Mouse (Mus musculus) CH12.LX (cell line): ENCODE results near the gene Pskh1. TPM values are rescaled to one million over a fixed set of nuclear protein-coding genes. Genes with fewer than 3 reads are reported as not detected.

Experiments used
- DNase-seq: peaks from one replicate; pipeline ENCODE4 v3.0.0-alpha.2; 2013; ENCODE audit errors: extremely low read depth
- H3K27ac ChIP-seq: 2 replicates; pipeline ENCODE4 v1.5.1; 2012; ENCODE audit warnings: low read depth, mild to moderate bottlenecking, control low read depth, moderate library complexity; ENCODE audit not compliant: insufficient read depth
- H3K27me3 ChIP-seq: replicated peaks from 2 replicates; pipeline ENCODE3; 2012; ENCODE audit warnings: inconsistent platforms
- H3K36me3 ChIP-seq, 2 experiments: replicated peaks in 1 of 2; 2 replicates each; pipeline versions ENCODE3 to v1.6.1; 2012; ENCODE audit warnings: inconsistent platforms in 1 of 2, low read length in 1 of 2, mild to moderate bottlenecking in 1 of 2, mixed read lengths in 1 of 2, moderate library complexity in 1 of 2; ENCODE audit not compliant: control insufficient read depth in 1 of 2, insufficient read depth in 1 of 2
- H3K4me1 ChIP-seq, 2 experiments: 2 replicates each; pipeline ENCODE4 v1.6.1; 2012; ENCODE audit warnings: inconsistent platforms in 1 of 2, moderate library complexity in 1 of 2; ENCODE audit not compliant: insufficient read depth in 2 of 2, control insufficient read depth in 1 of 2
- H3K4me2 ChIP-seq: 2 replicates; pipeline ENCODE4 v1.6.1; 2012; ENCODE audit warnings: low read depth, mild to moderate bottlenecking, control low read depth; ENCODE audit not compliant: poor library complexity, insufficient read depth, severe bottlenecking
- H3K4me3 ChIP-seq, 3 experiments: fragments of 150-350 bp in 1 of 3; sonication (generic) in 1 of 3; replicated peaks in 1 of 3; 2 replicates each; pipeline versions ENCODE3 to v1.5.1; 2011 to 2012; ENCODE audit warnings: low read depth in 2 of 3, low read length in 2 of 3, mild to moderate bottlenecking in 2 of 3, moderate library complexity in 2 of 3, control low read depth in 1 of 3, improper control_type of control experiment in 1 of 3, inconsistent platforms in 1 of 3, mixed read lengths in 1 of 3; ENCODE audit not compliant: poor library complexity in 1 of 3
- H3K79me2 ChIP-seq: replicated peaks from 2 replicates; pipeline ENCODE4 v1.6.1; 2012; ENCODE audit warnings: mild to moderate bottlenecking, moderate library complexity; ENCODE audit not compliant: control insufficient read depth, poor library complexity, insufficient read depth, severe bottlenecking; ENCODE audit errors: extremely low read depth
- H3K9ac ChIP-seq: 2 replicates; pipeline ENCODE4 v1.6.1; 2012; ENCODE audit warnings: low read depth, mild to moderate bottlenecking, control low read depth, moderate library complexity; ENCODE audit not compliant: insufficient read depth
- H3K9me3 ChIP-seq: replicated peaks from 2 replicates; pipeline ENCODE3; 2012; ENCODE audit warnings: low read length, inconsistent platforms, mixed read lengths
- BHLHE40 ChIP-seq: IDR thresholded peaks from 2 replicates; pipeline ENCODE4 v1.6.1; 2011; ENCODE audit warnings: mild to moderate bottlenecking, low read depth, low read length, improper control_type of control experiment
- CHD1 ChIP-seq: IDR thresholded peaks from 2 replicates; pipeline ENCODE4 v1.6.1; 2012; ENCODE audit warnings: low read depth, low read length, improper control_type of control experiment, inconsistent platforms
- CHD2 ChIP-seq: IDR thresholded peaks from 2 replicates; pipeline ENCODE4 v1.6.1; 2011; ENCODE audit warnings: low read length, improper control_type of control experiment
- E2F4 ChIP-seq: IDR thresholded peaks from 2 replicates; pipeline ENCODE4 v1.6.1; 2011; ENCODE audit warnings: low read depth, low read length, improper control_type of control experiment; ENCODE audit not compliant: insufficient replicate concordance
- ELF1 ChIP-seq: IDR thresholded peaks from 2 replicates; pipeline ENCODE4 v1.6.1; 2014; ENCODE audit warnings: low read depth, mild to moderate bottlenecking, inconsistent platforms, low read length, improper control_type of control experiment
- EP300 ChIP-seq: IDR thresholded peaks from 2 replicates; pipeline ENCODE4 v1.6.1; 2011; ENCODE audit warnings: low read length, improper control_type of control experiment
- ETS1 ChIP-seq: conservative IDR thresholded peaks from 2 replicates; pipeline ENCODE4 v1.6.1; 2012; ENCODE audit warnings: low read depth, mild to moderate bottlenecking, inconsistent platforms, low read length, improper control_type of control experiment, moderate library complexity
- GABPA ChIP-seq: IDR thresholded peaks from 2 replicates; pipeline ENCODE4 v1.6.1; 2012; ENCODE audit warnings: low read depth, low read length, improper control_type of control experiment, inconsistent platforms; ENCODE audit not compliant: insufficient replicate concordance
- HCFC1 ChIP-seq: IDR thresholded peaks from 2 replicates; pipeline ENCODE4 v1.6.1; 2012; ENCODE audit warnings: low read depth, mild to moderate bottlenecking, inconsistent platforms, low read length, improper control_type of control experiment
- IRF4 ChIP-seq: IDR thresholded peaks from 2 replicates; pipeline ENCODE4 v1.6.1; 2014; ENCODE audit warnings: low read depth, mild to moderate bottlenecking, inconsistent platforms, low read length, improper control_type of control experiment
- JUN ChIP-seq: IDR thresholded peaks from 2 replicates; pipeline ENCODE4 v1.6.1; 2011; ENCODE audit warnings: low read depth, mild to moderate bottlenecking, low read length, improper control_type of control experiment, moderate library complexity; ENCODE audit not compliant: insufficient read depth
- JUND ChIP-seq: conservative IDR thresholded peaks from 2 replicates; pipeline ENCODE4 v1.6.1; 2011; ENCODE audit warnings: low read depth, low read length, improper control_type of control experiment
- KAT2A ChIP-seq: IDR thresholded peaks from 2 replicates; pipeline ENCODE4 v1.6.1; 2012; ENCODE audit warnings: low read length, improper control_type of control experiment, inconsistent platforms; ENCODE audit not compliant: insufficient replicate concordance
- MAFK ChIP-seq: IDR thresholded peaks from 2 replicates; pipeline ENCODE4 v1.6.1; 2011; ENCODE audit warnings: low read length, improper control_type of control experiment; ENCODE audit not compliant: insufficient replicate concordance
- MAZ ChIP-seq: IDR thresholded peaks from 2 replicates; pipeline ENCODE4 v1.6.1; 2012; ENCODE audit warnings: low read depth, mild to moderate bottlenecking, inconsistent platforms, low read length, improper control_type of control experiment, moderate library complexity
- MEF2A ChIP-seq: IDR thresholded peaks from 2 replicates; pipeline ENCODE4 v1.6.1; 2014; ENCODE audit warnings: low read depth, mild to moderate bottlenecking, inconsistent platforms, low read length, improper control_type of control experiment, borderline replicate concordance
- MXI1 ChIP-seq: IDR thresholded peaks from 2 replicates; pipeline ENCODE4 v1.6.1; 2011; ENCODE audit warnings: mild to moderate bottlenecking, low read depth, low read length, improper control_type of control experiment
- PAX5 ChIP-seq: IDR thresholded peaks from 2 replicates; pipeline ENCODE4 v1.6.1; 2012; ENCODE audit warnings: low read length, inconsistent platforms, mixed read lengths
- POLR2A ChIP-seq: IDR thresholded peaks from 2 replicates; pipeline ENCODE4 v1.6.1; 2011; ENCODE audit warnings: low read depth, mild to moderate bottlenecking, improper control_type of control experiment, low read length
- POLR2AphosphoS2 ChIP-seq: IDR thresholded peaks from 2 replicates; pipeline ENCODE4 v1.6.1; 2011; ENCODE audit warnings: low read depth, low read length, improper control_type of control experiment
- RAD21 ChIP-seq: IDR thresholded peaks from 2 replicates; pipeline ENCODE4 v1.6.1; 2011; ENCODE audit warnings: low read depth, mild to moderate bottlenecking, low read length, improper control_type of control experiment, moderate library complexity
- RCOR1 ChIP-seq: conservative IDR thresholded peaks from 2 replicates; pipeline ENCODE4 v1.6.1; 2012; ENCODE audit warnings: low read depth, mild to moderate bottlenecking, inconsistent platforms, low read length, improper control_type of control experiment
- SIN3A ChIP-seq: IDR thresholded peaks from 2 replicates; pipeline ENCODE4 v1.6.1; 2012; ENCODE audit warnings: low read length, improper control_type of control experiment, inconsistent platforms
- SMC3 ChIP-seq: IDR thresholded peaks from 2 replicates; pipeline ENCODE4 v1.6.1; 2011; ENCODE audit warnings: low read depth, low read length, improper control_type of control experiment
- TBP ChIP-seq: conservative IDR thresholded peaks from 2 replicates; pipeline ENCODE4 v1.6.1; 2011; ENCODE audit warnings: low read depth, low read length, improper control_type of control experiment
- TCF12 ChIP-seq: IDR thresholded peaks from 2 replicates; pipeline ENCODE4 v1.6.1; 2014; ENCODE audit warnings: low read depth, mild to moderate bottlenecking, inconsistent platforms, low read length, improper control_type of control experiment
- UBTF ChIP-seq: IDR thresholded peaks from 2 replicates; pipeline ENCODE4 v1.6.1; 2012; ENCODE audit warnings: low read depth, mild to moderate bottlenecking, inconsistent platforms, low read length, improper control_type of control experiment, moderate library complexity
- USF2 ChIP-seq: conservative IDR thresholded peaks from 2 replicates; pipeline ENCODE4 v1.6.1; 2011; ENCODE audit warnings: low read depth, low read length, improper control_type of control experiment
- ZC3H11A ChIP-seq: IDR thresholded peaks from 2 replicates; pipeline ENCODE4 v1.6.1; 2012; ENCODE audit warnings: low read depth, mild to moderate bottlenecking, inconsistent platforms, low read length, improper control_type of control experiment
- ZKSCAN1 ChIP-seq: IDR thresholded peaks from 2 replicates; pipeline ENCODE4 v1.6.1; 2012; ENCODE audit warnings: low read depth, inconsistent platforms, low read length, improper control_type of control experiment, borderline replicate concordance
- ZMIZ1 ChIP-seq: IDR thresholded peaks from 2 replicates; pipeline ENCODE4 v1.6.1; 2012; ENCODE audit warnings: low read depth, mild to moderate bottlenecking, inconsistent platforms, low read length, improper control_type of control experiment
- ZNF384 ChIP-seq: IDR thresholded peaks from 2 replicates; pipeline ENCODE4 v1.6.1; 2012; ENCODE audit warnings: low read depth, low read length, improper control_type of control experiment, inconsistent platforms
- dilution Hi-C: fragments of 300-500 bp; cut with MboI; formaldehyde crosslinking; loops from 2 replicates; pipeline ENCODE4 v1.14.3; 2020; ENCODE audit warnings: low sequenced_read_pairs; ENCODE audit not compliant: extremely low pct_unique_long_range_greater_than_20kb, extremely low pct_ligation_motif_present
- in situ Hi-C: fragments of 300-500 bp; cut with MboI; formaldehyde crosslinking; loops from 3 replicates; pipeline ENCODE4 v1.14.3; 2019; ENCODE audit warnings: low sequenced_read_pairs, low pct_ligation_motif_present, low pct_unique_long_range_greater_than_20kb, mixed read lengths
- polyA plus RNA-seq: library from polyadenylated mRNA; unstranded; fragments of >175 nt; gene quantifications from 2 replicates; pipeline ENCODE4 v1.2.1, GENCODE M21; 2012; ENCODE audit warnings: low read depth; ENCODE audit not compliant: insufficient read length
- total RNA-seq, 2 experiments: library from RNA; depleted of rRNA; stranded (reverse); fragments of 300-350 nt in 1 of 2; fragments of >200 nt in 1 of 2; gene quantifications; 2 replicates each; pipeline ENCODE4 v1.2.3; 2012 to 2014

Gene Pskh1
- total and polyA plus RNA-seq, 3 experiments, result 11.0 to 12.9 (median 12.3) TPM

- dilution Hi-C loops (no loop called here), in situ Hi-C loops (no loop called here)
- H3K27ac ChIP-seq, result no peak overlapping the region
- peaks cover 0 to 1% of the 10 kb centered on the region in 2 experiments for H3K36me3 ChIP-seq
- peak overlapping the region; percentile 62 for H3K9ac ChIP-seq
- peak overlapping the region; percentile 42 for H3K4me2 ChIP-seq
- H3K9me3 ChIP-seq, result no peaks in the 10 kb centered on the region
- peaks cover 19% of the 10 kb centered on the region for H3K27me3 ChIP-seq
- no peaks in the 10 kb centered on the region for H3K79me2 ChIP-seq
- peaks cover 6 to 14% of the 10 kb centered on the region in 2 experiments for H3K4me1 ChIP-seq
- TF ChIP-seq UBTF, result peak; percentile 54; the same call in 1 of the 2 replicates
- no peak for TF ChIP-seq MEF2A
- peak; percentile 28 for DNase-seq
- H3K4me3 ChIP-seq, result peak overlapping the region; percentile 69 to 88 (median 81)
These were observed 65.1 kb downstream of the Pskh1 start for GRCm38 (mm10) chr8:105965266-105965904.

- dilution Hi-C loops (no loop called here), in situ Hi-C loops (no loop called here)
- no peaks in the 10 kb centered on the region for H3K9me3 ChIP-seq
- H3K4me1 ChIP-seq, result peaks cover 6 to 14% of the 10 kb centered on the region in 2 experiments
- H3K27me3 ChIP-seq, result peaks cover 19% of the 10 kb centered on the region
- no peaks in the 10 kb centered on the region for H3K36me3 ChIP-seq
- H3K79me2 ChIP-seq, result no peaks in the 10 kb centered on the region
- H3K9ac ChIP-seq, result peak within 1 kb of the TSS; percentile 62
- H3K27ac ChIP-seq, result no peak within 1 kb of the TSS
- peak; percentile 44 for DNase-seq
- peak within 1 kb of the TSS; percentile 69 to 88 (median 81) for H3K4me3 ChIP-seq
- H3K4me2 ChIP-seq, result peak within 1 kb of the TSS; percentile 42
- TF ChIP-seq BHLHE40 (no peak), UBTF (no peak), MXI1 (0 out of 2 replicates have a peak, but pooled peaks have one; percentile 3), POLR2AphosphoS2 (no peak), CHD1 (no peak), TCF12 (0 out of 2 replicates have a peak, but pooled peaks have one; percentile 12), ZC3H11A (no peak), ZMIZ1 (no peak), JUN (no peak), JUND (no peak), IRF4 (no peak), PAX5 (no peak), POLR2A (peak; percentile 70), RCOR1 (no peak), RAD21 (no peak), MAFK (no peak), KAT2A (no peak), ZNF384 (no peak), HCFC1 (no peak), ZKSCAN1 (no peak), E2F4 (no peak), SMC3 (no peak), ETS1 (no peak), GABPA (no peak), EP300 (no peak), USF2 (no peak), SIN3A (no peak), ELF1 (peak; percentile 65), CHD2 (no peak), TBP (no peak), MAZ (peak; percentile 76; the same call in 1 of the 2 replicates)
These were observed 65.7 kb downstream of the Pskh1 start, which contains the start of gene Slc12a4 for GRCm38 (mm10) chr8:105965905-105966341. TSS of gene Slc12a4 (minus strand) at chr8:105966097.
